In the genomic region with DNA sequence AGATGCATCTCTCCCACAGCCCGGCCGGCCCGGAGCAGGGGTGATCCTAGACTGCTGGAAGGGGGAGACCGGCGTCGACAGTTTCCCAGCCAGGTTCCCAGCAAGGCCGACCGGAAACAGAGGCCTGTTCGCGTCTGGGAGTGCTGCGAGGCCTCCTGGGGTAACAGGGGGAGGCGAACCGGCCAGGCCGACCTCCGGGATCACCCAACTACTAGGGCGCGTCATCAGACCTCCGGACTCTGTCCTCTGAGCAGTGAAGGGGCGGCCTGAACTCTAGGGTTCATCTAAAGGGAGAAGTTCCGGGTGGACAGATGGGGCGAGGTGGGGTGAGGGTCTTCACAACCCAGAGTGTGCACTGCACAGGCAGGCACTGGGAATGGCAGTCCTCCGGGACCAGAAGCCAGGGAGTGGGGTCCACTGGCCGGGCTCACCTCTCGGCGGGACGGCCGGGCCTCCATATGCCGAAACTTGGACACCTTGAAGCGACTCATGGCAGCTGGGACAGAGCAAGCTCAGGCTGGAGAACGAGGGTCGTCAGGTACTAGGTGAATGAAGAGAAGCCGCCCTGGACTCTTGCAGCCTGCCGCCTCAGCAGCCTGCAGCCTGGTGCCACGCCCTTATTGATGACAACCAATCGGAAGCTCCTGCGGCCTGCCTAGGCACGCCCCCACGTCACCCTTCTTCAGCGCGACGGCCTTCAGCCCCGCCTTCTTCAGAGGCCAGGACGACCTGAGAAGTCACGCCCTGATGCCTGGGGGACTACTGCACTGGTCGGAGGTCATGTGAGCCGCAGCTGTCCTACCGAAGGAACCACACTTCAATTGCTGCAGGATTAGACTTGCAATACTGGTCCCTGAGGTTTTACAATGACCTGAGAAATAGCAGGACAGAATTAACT, we compare ENCODE assay signal across 8 mouse cellular contexts. TPM values are rescaled to one million over a fixed set of nuclear protein-coding genes. Genes with fewer than 3 reads are reported as not detected.
DNase-seq lines count a peak whose midpoint lies in the region; ATAC-seq lines count a peak whose summit lies in the region.

A gene (minus strand): TSS at position 657 of the 898 bp plus-strand sequence.

- H3K4me3 ChIP-seq in forebrain, embryonic 14.5 days (ENCODE audit: low read depth, low read length), result peak within 1 kb of the TSS; percentile 68
- H3K4me3 ChIP-seq in neural tube, embryonic 15.5 days (replicated peaks), result peak within 1 kb of the TSS; percentile 72

- peaks cover 7% of the 10 kb centered on the region; the same call in 1 of the 2 replicates for H3K4me1 ChIP-seq in forebrain, embryonic 14.5 days (ENCODE audit: control insufficient read depth, insufficient read depth, low read length)
- H3K4me1 ChIP-seq in neural tube, embryonic 15.5 days, result peaks cover 24% of the 10 kb centered on the region

- H3K9ac ChIP-seq in forebrain, embryonic 14.5 days (ENCODE audit: low read length), result peak within 1 kb of the TSS; percentile 75
- H3K9ac ChIP-seq in neural tube, embryonic 15.5 days (replicated peaks), result peak within 1 kb of the TSS; percentile 61

- peaks cover 12% of the 10 kb centered on the region for H3K36me3 ChIP-seq in forebrain, embryonic 14.5 days (ENCODE audit: control insufficient read depth, insufficient read depth, low read length)
- H3K36me3 ChIP-seq in neural tube, embryonic 15.5 days, result peaks cover 18% of the 10 kb centered on the region

- ATAC-seq in forebrain, embryonic 14.5 days, result peak; percentile 90
- peak; percentile 90 for ATAC-seq in neural tube, embryonic 15.5 days (ENCODE audit: low FRiP score)

- under 1% methylated on average over 47 of the region's 47 CpGs for WGBS in forebrain, embryonic 14.5 days
- under 1% methylated on average over 47 of the region's 47 CpGs for WGBS in neural tube, embryonic 15.5 days

- H3K27me3 ChIP-seq in forebrain, embryonic 14.5 days (replicated peaks; ENCODE audit: control insufficient read depth, insufficient read depth, low read length), result no peaks in the 10 kb centered on the region
- no peaks in the 10 kb centered on the region for H3K27me3 ChIP-seq in neural tube, embryonic 15.5 days (replicated peaks)

- H3K27ac ChIP-seq in forebrain, embryonic 14.5 days (ENCODE audit: low read depth, low read length), result no peak within 1 kb of the TSS
- peak within 1 kb of the TSS; percentile 54 for H3K27ac ChIP-seq in neural tube, embryonic 15.5 days (replicated peaks)

- H3K9me3 ChIP-seq in forebrain, embryonic 14.5 days (replicated peaks; ENCODE audit: control insufficient read depth, low read length), result no peaks in the 10 kb centered on the region
- H3K9me3 ChIP-seq in neural tube, embryonic 15.5 days (replicated peaks), result no peaks in the 10 kb centered on the region

- DNase-seq in ES-CJ7 (ENCODE audit: low read depth, low spot score), result peak; percentile 97
- DNase-seq in cerebellum, adult 11 months, result peak; percentile 90
- peak; percentile 95 for DNase-seq in forebrain, embryonic 14.5 days (ENCODE audit: low spot score)
- peak; percentile 88 to 90 for DNase-seq in heart, postnatal 14 days
- DNase-seq in layer of hippocampus, adult 11-12 months (ENCODE audit: low spot score), result peak; percentile 89
- peak; percentile 95 for DNase-seq in lung, adult 18-20 months
- peak; percentile 91 for DNase-seq in testis, postnatal 14 days (ENCODE audit: low spot score)

- peak within 1 kb of the TSS; percentile 98 for H3K4me2 ChIP-seq in forebrain, embryonic 14.5 days (ENCODE audit: low read length)
- peak within 1 kb of the TSS; percentile 81 for H3K4me2 ChIP-seq in neural tube, embryonic 15.5 days

- intact Hi-C loops in heart, postnatal 14 days (cut with DNase I), result no loop called here

RNA-seq across cellular contexts. Expression of the gene that starts here (rescaled TPM):
- polyA plus RNA-seq in forebrain, embryonic 14.5 days (2014; fragmentation: Nextera tagmentation; extraction: Ambion mirVana), result 9.2 and 18.3 TPM in 2 replicates
- total RNA-seq in heart, postnatal 14 days (2021), result 10 to 100 TPM; 20.6 to 20.7 TPM
- polyA plus RNA-seq in neural tube, embryonic 15.5 days (2015; fragmentation: Nextera tagmentation; extraction: Ambion mirVana), result 31.4 and 35.5 TPM in 2 replicates
